Mouse (Mus musculus) brain, embryonic 14.5 days (tissue): Measurements from ENCODE around the gene Dhps. TPM values are rescaled to one million over a fixed set of nuclear protein-coding genes. Genes with fewer than 3 reads are reported as not detected.
"Not testable (repeated sequence)": the region's sequence is repeated elsewhere in the genome, so short reads cannot be mapped to it uniquely, and the experiment has no call there.

ENCODE experiments used
- DNase-seq: peaks from one replicate; pipeline ENCODE4 v3.0.0-alpha.2; 2011; ENCODE audit warnings: low read depth
- CTCF ChIP-seq: fragments of 200-500 bp; IDR thresholded peaks from 2 replicates; pipeline ENCODE4 v1.5.1; 2012; ENCODE audit warnings: inconsistent platforms, mild to moderate bottlenecking, moderate library complexity, borderline replicate concordance; ENCODE audit not compliant: insufficient read depth, insufficient read length; ENCODE audit errors: extremely low read depth
- POLR2A ChIP-seq: fragments of 200-500 bp; IDR thresholded peaks from 2 replicates; pipeline ENCODE4 v1.6.1; 2012; ENCODE audit warnings: mild to moderate bottlenecking, inconsistent platforms, borderline replicate concordance; ENCODE audit not compliant: poor library complexity, insufficient read depth, insufficient read length, severe bottlenecking; ENCODE audit errors: extremely low read depth
- polyA plus RNA-seq: library from polyadenylated mRNA; depleted of rRNA; stranded (reverse); fragments of >200 nt; gene quantifications from 2 replicates; pipeline ENCODE4 v1.2.3, GENCODE M21; 2012; rRNA removed

Gene Dhps
- polyA plus RNA-seq, 1 experiment = 74.8 TPM

- TF ChIP-seq POLR2A (no peak), CTCF (peak; percentile 48; the same call in 1 of the 2 replicates)
- peak; percentile 94 for DNase-seq
These were observed 47.8 kb downstream of the Dhps start for GRCm38 (mm10) chr8:85119052-85119981.

GRCm38 (mm10) chr8:85120251-85120650, 48.7 kb downstream of the Dhps start:
- DNase-seq = not testable (repeated sequence)

GRCm38 (mm10) chr8:85122995-85123394, 51.4 kb downstream of the Dhps start, which contains the start of gene Zfp791:
TSS of gene Zfp791 (minus strand) at chr8:85123095.
- DNase-seq = no peak
- no peak for TF ChIP-seq CTCF

GRCm38 (mm10) chr8:85123691-85124090, 52.1 kb downstream of the Dhps start:
- TF ChIP-seq POLR2A (no peak), CTCF (no peak)
- no peak for DNase-seq

Other genes with a start within 250 kb of the Dhps start
- gene Dand5, start 248.9 kb upstream of the Dhps start, polyA plus RNA-seq = 8.0 and 8.9 TPM in 2 replicates
- gene Gadd45gip1, start 240.2 kb upstream of the Dhps start, polyA plus RNA-seq = 30.1 and 39.2 TPM in 2 replicates
- gene Rad23a, start 231.1 kb upstream of the Dhps start, polyA plus RNA-seq = 63.7 and 66.0 TPM in 2 replicates
- gene Calr, start 224.8 kb upstream of the Dhps start, polyA plus RNA-seq = 374 and 466 TPM in 2 replicates
- 109 and 153 TPM in 2 replicates for gene Farsa, start 214.8 kb upstream of the Dhps start, polyA plus RNA-seq
- 15.1 and 24.2 TPM in 2 replicates for gene Syce2, start 199.6 kb upstream of the Dhps start, polyA plus RNA-seq
- 41.9 and 55.4 TPM in 2 replicates for gene Gcdh, start 177.8 kb upstream of the Dhps start, polyA plus RNA-seq
- gene Klf1, start 169.8 kb upstream of the Dhps start, polyA plus RNA-seq = 0.66 and 0.77 TPM in 2 replicates
- gene Dnase2a, start 163.2 kb upstream of the Dhps start, polyA plus RNA-seq = 5.1 and 6.8 TPM in 2 replicates
- gene Mast1, start 134.4 kb upstream of the Dhps start, polyA plus RNA-seq = 133 and 166 TPM in 2 replicates
- 7.2 and 7.6 TPM in 2 replicates for gene Rtbdn, start 124.8 kb upstream of the Dhps start, polyA plus RNA-seq
- gene Gm49661, start 102.3 kb upstream of the Dhps start, polyA plus RNA-seq = not detected in 2 replicates
- 756 and 915 TPM in 2 replicates for gene Prdx2, start 102.2 kb upstream of the Dhps start, polyA plus RNA-seq
- 41.8 and 51.3 TPM in 2 replicates for gene Rnaseh2a, start 102.0 kb upstream of the Dhps start, polyA plus RNA-seq
- gene Junb, start 93.0 kb upstream of the Dhps start, polyA plus RNA-seq = 6.7 and 7.1 TPM in 2 replicates
- gene Hook2, start 81.2 kb upstream of the Dhps start, polyA plus RNA-seq = 21.2 and 27.2 TPM in 2 replicates
- 0.05 and 0.06 TPM in 2 replicates for gene Best2, start 57.2 kb upstream of the Dhps start, polyA plus RNA-seq
- gene Asna1, start 46.5 kb upstream of the Dhps start, polyA plus RNA-seq = 224 and 279 TPM in 2 replicates
- gene Trir, start 44.9 kb upstream of the Dhps start, polyA plus RNA-seq = 191 and 216 TPM in 2 replicates
- gene Tnpo2, start 34.8 kb upstream of the Dhps start, polyA plus RNA-seq = 129 and 140 TPM in 2 replicates
- gene Fbxw9, start 11.7 kb upstream of the Dhps start, polyA plus RNA-seq = 102 and 128 TPM in 2 replicates
- gene Gm5741, start 3.8 kb upstream of the Dhps start, polyA plus RNA-seq = 0.64 TPM in 1 of 2 replicates, not detected in the other
- gene Wdr83os, start 9.0 kb downstream of the Dhps start, polyA plus RNA-seq = 124 and 140 TPM in 2 replicates
- gene Wdr83, start 9.5 kb downstream of the Dhps start, polyA plus RNA-seq = 64.9 and 86.6 TPM in 2 replicates
- gene Man2b1, start 11.5 kb downstream of the Dhps start, polyA plus RNA-seq = 21.6 and 23.9 TPM in 2 replicates
- gene Zfp791, start 51.3 kb downstream of the Dhps start, polyA plus RNA-seq = 2.3 and 2.8 TPM in 2 replicates
- not detected in 2 replicates for gene Cks1brt, start 80.2 kb downstream of the Dhps start, polyA plus RNA-seq
- gene Olfr371, start 154.2 kb downstream of the Dhps start, polyA plus RNA-seq = not detected in 2 replicates
- gene Orc6, start 227.9 kb downstream of the Dhps start, polyA plus RNA-seq = 64.2 and 82.1 TPM in 2 replicates
- gene Vps35, start 228.0 kb downstream of the Dhps start, polyA plus RNA-seq = 78.9 and 81.3 TPM in 2 replicates